Mouse (Mus musculus): Measurements from ENCODE around the gene Tmem135.

- TF ChIP-seq POLR2A (IDR thresholded peaks at IDR 0.05; ENCODE audit: extremely low read depth, insufficient read depth, low read length) = no peak
- TF ChIP-seq CTCF (IDR thresholded peaks at IDR 0.05; ENCODE audit: extremely low read depth, insufficient read depth, low read length) = no peak
These were observed 74.1 kb downstream of the Tmem135 start for GRCm38 (mm10) chr7:89329896-89330295.
